Comparison of ENCODE assay signal across 9 mouse cellular contexts in the genomic region with DNA sequence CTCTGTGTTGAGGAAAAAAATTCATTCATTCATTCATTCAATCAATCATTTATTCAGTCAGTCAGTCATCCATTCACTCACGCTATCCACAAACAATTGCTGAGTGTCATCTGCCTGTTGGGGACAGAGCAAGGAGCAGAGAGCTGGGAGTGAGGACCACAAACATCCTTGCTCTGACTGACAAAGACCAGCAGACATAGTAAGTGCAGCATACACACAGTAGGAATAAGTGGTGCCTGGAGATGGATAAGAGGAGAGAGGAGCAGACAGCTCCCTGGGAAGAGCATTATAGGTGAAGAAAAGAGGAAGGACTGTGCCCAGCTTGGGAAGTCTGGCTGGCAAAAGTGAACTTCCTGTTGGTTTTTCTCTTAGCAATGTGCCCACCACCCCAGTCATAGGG. TPM values are rescaled to one million over a fixed set of nuclear protein-coding genes. Genes with fewer than 3 reads are reported as not detected.
DNase-seq lines count a peak whose midpoint lies in the region; ATAC-seq and TF ChIP-seq lines count a peak whose summit lies in the region.
"Had no signal": no experiment of that assay in that cellular context is flagged by ENCODE, and none has a peak within 500 bp of the region (broad histone marks: within the 10 kb centered on the region; RNA-seq: fewer than 3 reads in every experiment).

No protein-coding gene starts in this region.

- 68% methylated on average over 1 of the region's 1 CpGs for WGBS in forebrain, embryonic 10.5 days
- 79% methylated on average over 1 of the region's 1 CpGs for WGBS in forebrain, embryonic 15.5 days
- WGBS in kidney, embryonic 16.5 days: 92% methylated on average over 1 of the region's 1 CpGs
- WGBS in limb, embryonic 12.5 days: 88% methylated on average over 1 of the region's 1 CpGs

- peaks cover 11% of the 10 kb centered on the region for H3K4me1 ChIP-seq in forebrain, embryonic 10.5 days
- no peaks in the 10 kb centered on the region for H3K4me1 ChIP-seq in forebrain, embryonic 15.5 days
- peaks cover 9% of the 10 kb centered on the region for H3K4me1 ChIP-seq in kidney, embryonic 16.5 days (ENCODE audit: insufficient read depth, low read length)
- no peaks in the 10 kb centered on the region for H3K4me1 ChIP-seq in ES-Bruce4 (ENCODE audit: control insufficient read depth, insufficient read depth, low read length)
- H3K4me1 ChIP-seq in limb, embryonic 12.5 days (replicated peaks): peaks cover 6% of the 10 kb centered on the region

- no peaks in the 10 kb centered on the region for H3K9me3 ChIP-seq in forebrain, embryonic 10.5 days
- no peaks in the 10 kb centered on the region for H3K9me3 ChIP-seq in forebrain, embryonic 15.5 days
- no peaks in the 10 kb centered on the region for H3K9me3 ChIP-seq in kidney, embryonic 16.5 days (ENCODE audit: low read length)
- no peaks in the 10 kb centered on the region for H3K9me3 ChIP-seq in ES-Bruce4 (replicated peaks; ENCODE audit: control insufficient read depth, insufficient read depth, low read length, poor library complexity, severe bottlenecking)
- no peaks in the 10 kb centered on the region for H3K9me3 ChIP-seq in limb, embryonic 12.5 days

- no peak overlapping the region for H3K4me2 ChIP-seq in forebrain, embryonic 15.5 days (replicated peaks)
- peak overlapping the region; percentile 36; the same call in 1 of the 2 replicates for H3K4me2 ChIP-seq in kidney, embryonic 16.5 days (replicated peaks; ENCODE audit: low read depth, low read length)
- H3K4me2 ChIP-seq in limb, embryonic 12.5 days: peak overlapping the region; percentile 24; the same call in 1 of the 2 replicates

- TF ChIP-seq EP300 in ES-Bruce4 (IDR thresholded peaks at IDR 0.05; ENCODE audit: insufficient read depth, low read depth, low read length): no peak

- no peak overlapping the region for H3K9ac ChIP-seq in forebrain, embryonic 15.5 days (replicated peaks)
- peak overlapping the region; percentile 53; the same call in 1 of the 2 replicates for H3K9ac ChIP-seq in kidney, embryonic 16.5 days (replicated peaks; ENCODE audit: low read length)
- H3K9ac ChIP-seq in ES-Bruce4 (ENCODE audit: low read depth, poor library complexity, severe bottlenecking): no peak overlapping the region
- H3K9ac ChIP-seq in limb, embryonic 12.5 days (replicated peaks): no peak overlapping the region

- peak overlapping the region; percentile 79 for H3K27ac ChIP-seq in forebrain, embryonic 10.5 days
- H3K27ac ChIP-seq in forebrain, embryonic 15.5 days (replicated peaks): no peak overlapping the region
- peak overlapping the region; percentile 49; the same call in 1 of the 2 replicates for H3K27ac ChIP-seq in kidney, embryonic 16.5 days (ENCODE audit: low read length)
- peak overlapping the region; percentile 7; the same call in 1 of the 2 replicates for H3K27ac ChIP-seq in ES-Bruce4 (ENCODE audit: insufficient read depth, low read length)
- no peak overlapping the region for H3K27ac ChIP-seq in limb, embryonic 12.5 days

- H3K4me3 ChIP-seq in forebrain, embryonic 10.5 days: no peak overlapping the region
- no peak overlapping the region for H3K4me3 ChIP-seq in forebrain, embryonic 15.5 days
- no peak overlapping the region for H3K4me3 ChIP-seq in kidney, embryonic 16.5 days (ENCODE audit: low read length)
- H3K4me3 ChIP-seq in ES-Bruce4 (ENCODE audit: low read depth, low read length): no peak overlapping the region
- no peak overlapping the region for H3K4me3 ChIP-seq in limb, embryonic 12.5 days (replicated peaks)

- no peaks in the 10 kb centered on the region for H3K36me3 ChIP-seq in forebrain, embryonic 10.5 days (replicated peaks)
- H3K36me3 ChIP-seq in forebrain, embryonic 15.5 days: no peaks in the 10 kb centered on the region
- H3K36me3 ChIP-seq in kidney, embryonic 16.5 days (ENCODE audit: insufficient read depth, low read length): no peaks in the 10 kb centered on the region
- H3K36me3 ChIP-seq in ES-Bruce4 (ENCODE audit: control insufficient read depth, insufficient read depth, low read length, poor library complexity, severe bottlenecking): no peaks in the 10 kb centered on the region
- no peaks in the 10 kb centered on the region for H3K36me3 ChIP-seq in limb, embryonic 12.5 days

- DNase-seq in forebrain, embryonic 10.5 days (ENCODE audit: extremely low spot score, low spot score): no peak
- no peak for DNase-seq in kidney, adult 18-20 months
- DNase-seq in frontal cortex, postnatal 10 days (ENCODE audit: low spot score in 2 of 2): no peak
- DNase-seq in gastrocnemius, adult 18-20 months (ENCODE audit: low spot score): no peak

- no peak for TF ChIP-seq POLR2A in ES-Bruce4 (IDR thresholded peaks at IDR 0.05; ENCODE audit: insufficient read depth, low read length)

- no peak for TF ChIP-seq CTCF in ES-Bruce4 (IDR thresholded peaks at IDR 0.05; ENCODE audit: low read depth, low read length)

- no peaks in the 10 kb centered on the region for H3K27me3 ChIP-seq in forebrain, embryonic 10.5 days (ENCODE audit: poor library complexity, severe bottlenecking)
- H3K27me3 ChIP-seq in forebrain, embryonic 15.5 days: no peaks in the 10 kb centered on the region
- no peaks in the 10 kb centered on the region for H3K27me3 ChIP-seq in kidney, embryonic 16.5 days (ENCODE audit: insufficient read depth, low read length)
- H3K27me3 ChIP-seq in ES-Bruce4 (ENCODE audit: control insufficient read depth, insufficient read depth, low read length, poor library complexity, severe bottlenecking): no peaks in the 10 kb centered on the region
- no peaks in the 10 kb centered on the region for H3K27me3 ChIP-seq in limb, embryonic 12.5 days
- H3K27me3 ChIP-seq: Patski had no signal

- ATAC-seq in forebrain, embryonic 15.5 days (replicated peaks): no peak
- ATAC-seq in kidney, embryonic 16.5 days (ENCODE audit: low FRiP score, low TSS enrichment): no peak
- ATAC-seq in limb, embryonic 12.5 days (ENCODE audit: insufficient number of reproducible peaks, insufficient read depth, low FRiP score, low TSS enrichment, low read depth): no peak
- ATAC-seq: Patski had no signal

RNA-seq across cellular contexts. Expression of a gene that starts 21.0 kb away (rescaled TPM):
- polyA plus RNA-seq in forebrain, embryonic 10.5 days (2016; fragmentation: Nextera tagmentation; extraction: Ambion mirVana): 1.9 TPM in 2 replicates
- 3.8 and 4.0 TPM in 2 replicates for polyA plus RNA-seq in forebrain, embryonic 15.5 days (2015; fragmentation: Nextera tagmentation; extraction: Ambion mirVana)
- 10.0 and 12.3 TPM in 2 replicates for polyA plus RNA-seq in kidney, embryonic 16.5 days (2015; fragmentation: Nextera tagmentation; extraction: Ambion mirVana)
- polyA plus RNA-seq in ES-Bruce4 (2011; ENCODE audit: insufficient read depth, insufficient read length, low read depth, missing spikeins): 5.9 and 7.0 TPM in 2 replicates
- polyA plus RNA-seq in limb, embryonic 12.5 days (2016; fragmentation: Nextera tagmentation; extraction: Ambion mirVana): 2.1 and 2.4 TPM in 2 replicates
- total RNA-seq in gastrocnemius, adult 18-20 months (2021): 100 to 1,000 TPM in 1 of 2 experiments, 10 to 100 TPM in 1; 97.7 to 101 TPM

Comparison
In these comparisons a context has a peak if more than half of its experiments do, and no peak if none do; other contexts are left out.
1. H3K27ac ChIP-seq: peak in forebrain, embryonic 10.5 days (single experiment), kidney, embryonic 16.5 days (single experiment) and ES-Bruce4 (single experiment); none in forebrain, embryonic 15.5 days (single experiment) and limb, embryonic 12.5 days (single experiment).